Mouse (Mus musculus): ENCODE data around the gene Plekhg4. TPM values are rescaled to one million over a fixed set of nuclear protein-coding genes. Genes with fewer than 3 reads are reported as not detected.

Gene Plekhg4
- total and polyA plus RNA-seq, 2 experiments from 2014 or later, result 0.08 TPM; not detected in 1

DNA sequence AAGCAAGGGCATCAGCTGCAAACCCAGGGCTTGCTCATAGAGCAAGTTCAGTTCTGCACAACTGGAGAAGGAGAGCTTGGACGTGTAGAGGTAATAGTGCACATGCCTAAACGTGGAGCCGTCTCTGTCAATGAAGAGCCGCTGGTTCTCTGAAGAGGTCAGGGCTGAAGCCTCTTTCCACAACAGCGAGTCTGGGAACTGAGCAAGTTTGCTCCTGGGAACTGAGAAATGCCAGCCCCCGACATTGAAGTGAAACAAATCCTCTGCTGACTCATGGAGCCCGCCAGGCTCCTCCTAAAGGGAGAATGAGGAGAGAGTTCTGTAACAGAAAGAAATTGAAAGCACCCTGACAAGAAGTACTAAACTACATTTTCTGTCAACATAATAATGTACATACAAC lies 35.3 kb downstream of the Plekhg4 start:
- TF ChIP-seq CTCF (IDR thresholded peaks at IDR 0.05; ENCODE audit: low read depth), result no peak
- TF ChIP-seq EP300 (IDR thresholded peaks at IDR 0.05; ENCODE audit: low read depth), result no peak
- no peak overlapping the region for H3K4me3 ChIP-seq (ENCODE audit: low read depth, low read length)
- H3K27me3 ChIP-seq (ENCODE audit: control insufficient read depth, insufficient read depth, low read length), result peaks cover 6% of the 10 kb centered on the region
- no peak overlapping the region for H3K4me2 ChIP-seq (ENCODE audit: low read depth, low read length)
- no peaks in the 10 kb centered on the region; the same call in 1 of the 2 replicates for H3K9me3 ChIP-seq (replicated peaks; ENCODE audit: control insufficient read depth, low read length)
- H3K4me1 ChIP-seq (ENCODE audit: control insufficient read depth, insufficient read depth), result peaks cover 2% of the 10 kb centered on the region; the same call in 1 of the 2 replicates
- 48% methylated on average over 7 of the region's 7 CpGs for WGBS
- no peak overlapping the region for H3K9ac ChIP-seq (replicated peaks; ENCODE audit: low read depth, low read length)
- H3K36me3 ChIP-seq (replicated peaks; ENCODE audit: control insufficient read depth, insufficient read depth, low read length), result no peaks in the 10 kb centered on the region
- ATAC-seq (ENCODE audit: insufficient read depth, low read depth) (no peak), DNase-seq (ENCODE audit: low spot score) (no peak)
- no peak overlapping the region for H3K27ac ChIP-seq (ENCODE audit: low read depth)

DNA sequence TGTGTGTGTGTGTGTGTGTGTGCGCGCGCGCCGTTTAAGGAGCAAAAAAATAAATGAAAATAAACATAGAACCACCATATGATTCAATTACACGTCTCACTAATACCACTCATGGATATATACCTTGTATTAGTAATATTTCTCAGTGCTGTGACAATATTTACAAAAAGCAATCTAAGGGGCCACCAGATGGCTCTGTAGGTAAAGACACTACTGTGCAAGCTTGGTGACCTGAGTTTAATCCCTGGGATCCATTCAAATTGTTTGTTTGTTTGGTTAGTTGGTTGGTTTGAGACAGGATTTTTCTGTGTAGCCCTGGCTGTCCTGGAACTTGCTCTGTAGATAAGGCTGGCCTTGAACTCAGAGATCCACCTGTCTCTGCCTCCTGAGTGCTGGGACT lies 36.9 kb downstream of the Plekhg4 start:
- TF ChIP-seq CTCF (IDR thresholded peaks at IDR 0.05; ENCODE audit: low read depth), result no peak
- no peak for TF ChIP-seq EP300 (IDR thresholded peaks at IDR 0.05; ENCODE audit: low read depth)
- DNase-seq (ENCODE audit: low spot score) (no peak), ATAC-seq (ENCODE audit: insufficient read depth, low read depth) (no peak)
- 92% methylated on average over 6 of the region's 6 CpGs for WGBS
- H3K36me3 ChIP-seq (replicated peaks; ENCODE audit: control insufficient read depth, insufficient read depth, low read length), result no peaks in the 10 kb centered on the region
- peaks cover 7% of the 10 kb centered on the region; the same call in 1 of the 2 replicates for H3K4me1 ChIP-seq (ENCODE audit: control insufficient read depth, insufficient read depth)
- H3K9me3 ChIP-seq (replicated peaks; ENCODE audit: control insufficient read depth, low read length), result no peaks in the 10 kb centered on the region; the same call in 1 of the 2 replicates
- no peak overlapping the region for H3K9ac ChIP-seq (replicated peaks; ENCODE audit: low read depth, low read length)
- no peak overlapping the region for H3K27ac ChIP-seq (ENCODE audit: low read depth)
- peaks cover 20% of the 10 kb centered on the region for H3K27me3 ChIP-seq (ENCODE audit: control insufficient read depth, insufficient read depth, low read length)
- H3K4me3 ChIP-seq (ENCODE audit: low read depth, low read length), result no peak overlapping the region
- no peak overlapping the region for H3K4me2 ChIP-seq (ENCODE audit: low read depth, low read length)

DNA sequence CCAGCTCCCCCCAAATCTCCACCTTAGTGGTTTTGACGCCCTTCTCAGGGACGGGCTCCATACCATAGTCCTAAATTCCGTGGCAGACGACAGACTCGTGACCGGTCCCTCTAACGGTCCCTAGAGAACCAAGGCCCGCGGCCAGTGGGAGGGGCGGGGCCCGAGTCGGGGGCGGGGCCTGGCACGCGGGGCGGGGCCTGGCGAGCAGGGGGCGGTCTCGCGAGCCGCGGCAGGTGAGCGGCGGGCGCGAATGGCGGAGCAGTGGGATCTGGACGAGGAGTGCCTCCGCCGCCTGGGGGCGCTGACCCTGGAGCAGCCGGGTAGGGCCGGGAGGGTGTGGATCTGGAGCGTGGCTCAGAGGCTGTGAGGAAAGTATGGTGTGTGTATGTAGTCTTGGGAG lies 40.3 kb downstream of the Plekhg4 start, which contains the start of the genes Kctd19 and Lrrc36:
Kctd19 (minus strand) TSS at position 112 of the 400 bp plus-strand sequence.
Lrrc36 (plus strand) TSS at position 181 of the 400 bp plus-strand sequence.
- H3K9ac ChIP-seq (replicated peaks; ENCODE audit: low read depth, low read length), result no peak within 1 kb of the TSS

DNA sequence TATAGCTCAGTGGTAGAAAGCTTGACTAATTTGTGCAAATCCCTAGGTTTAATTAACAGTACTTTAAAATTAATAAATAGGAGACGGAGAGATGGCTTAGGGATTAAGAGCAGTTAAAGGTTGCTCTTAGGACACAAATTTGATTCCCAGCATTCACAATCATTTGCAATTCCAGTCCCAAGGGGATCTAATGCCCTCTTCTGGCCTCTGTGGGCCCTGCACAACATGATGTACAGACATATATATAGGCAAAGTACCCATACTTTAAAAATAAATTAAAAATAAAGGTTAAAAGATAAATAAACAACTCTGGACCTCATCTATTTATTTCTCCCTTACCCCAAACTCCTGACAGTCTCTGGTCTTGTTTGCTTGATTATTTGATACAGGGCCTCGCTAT lies 45.9 kb downstream of the Plekhg4 start:
- Histone ChIP-seq H3K9ac (replicated peaks; ENCODE audit: low read depth, low read length) (no peak overlapping the region), H3K27me3 (ENCODE audit: control insufficient read depth, insufficient read depth, low read length) (peaks cover 7% of the 10 kb centered on the region), H3K36me3 (replicated peaks; ENCODE audit: control insufficient read depth, insufficient read depth, low read length) (no peaks in the 10 kb centered on the region), H3K4me1 (ENCODE audit: control insufficient read depth, insufficient read depth) (no peaks in the 10 kb centered on the region), H3K9me3 (replicated peaks; ENCODE audit: control insufficient read depth, low read length) (0 out of 2 replicates have a peak, but pooled peaks cover 3% of the 10 kb centered on the region), H3K4me2 (ENCODE audit: low read depth, low read length) (no peak overlapping the region), H3K27ac (ENCODE audit: low read depth) (no peak overlapping the region), H3K4me3 (ENCODE audit: low read depth, low read length) (no peak overlapping the region)
- no peak for ATAC-seq (ENCODE audit: insufficient read depth, low read depth)
- DNase-seq (ENCODE audit: low spot score), result no peak
- TF ChIP-seq CTCF (IDR thresholded peaks at IDR 0.05; ENCODE audit: low read depth) (no peak), EP300 (IDR thresholded peaks at IDR 0.05; ENCODE audit: low read depth) (no peak)
- WGBS, result 78% methylated on average over 2 of the region's 2 CpGs

More for the DNA sequence above, 40.3 kb downstream of the Plekhg4 start, which contains the start of the genes Kctd19 and Lrrc36:
- DNase-seq (ENCODE audit: low spot score) (no peak), ATAC-seq (ENCODE audit: insufficient read depth, low read depth) (peak; percentile 62)
- Histone ChIP-seq H3K9me3 (replicated peaks; ENCODE audit: control insufficient read depth, low read length) (peaks cover 3% of the 10 kb centered on the region; the same call in 1 of the 2 replicates), H3K4me3 (ENCODE audit: low read depth, low read length) (peak within 1 kb of the TSS; percentile 35), H3K27ac (ENCODE audit: low read depth) (no peak within 1 kb of the TSS), H3K36me3 (replicated peaks; ENCODE audit: control insufficient read depth, insufficient read depth, low read length) (no peaks in the 10 kb centered on the region), H3K4me1 (ENCODE audit: control insufficient read depth, insufficient read depth) (peaks cover 7% of the 10 kb centered on the region; the same call in 1 of the 2 replicates), H3K4me2 (ENCODE audit: low read depth, low read length) (peak within 1 kb of the TSS; percentile 56), H3K27me3 (ENCODE audit: control insufficient read depth, insufficient read depth, low read length) (peaks cover 20% of the 10 kb centered on the region)
- TF ChIP-seq EP300 (IDR thresholded peaks at IDR 0.05; ENCODE audit: low read depth), result no peak
- TF ChIP-seq CTCF (IDR thresholded peaks at IDR 0.05; ENCODE audit: low read depth), result no peak
- 3% methylated on average over 34 of the region's 34 CpGs for WGBS

DNA sequence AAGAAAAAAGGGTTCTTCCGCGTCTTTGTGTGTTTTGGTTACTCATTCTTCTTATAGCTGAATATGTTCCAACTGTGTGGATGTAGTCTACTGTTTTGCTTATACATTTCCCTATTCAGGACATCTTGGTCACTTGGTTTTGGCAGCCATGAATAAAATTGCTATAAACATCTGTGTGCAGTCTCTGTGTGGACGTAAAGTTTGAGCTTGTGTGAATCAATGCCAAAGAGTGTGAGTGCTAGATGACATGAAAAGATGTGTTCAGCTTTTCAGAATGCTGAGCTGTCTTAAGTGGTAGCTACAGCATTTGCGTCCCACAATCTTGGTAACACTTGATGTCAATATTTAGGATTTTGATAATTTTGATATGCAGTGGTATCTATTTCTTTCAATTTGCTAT lies 46.7 kb downstream of the Plekhg4 start:
- H3K9me3 ChIP-seq (replicated peaks; ENCODE audit: control insufficient read depth, low read length), result 0 out of 2 replicates have a peak, but pooled peaks cover 3% of the 10 kb centered on the region
- 76% methylated on average over 4 of the region's 4 CpGs for WGBS

DNA sequence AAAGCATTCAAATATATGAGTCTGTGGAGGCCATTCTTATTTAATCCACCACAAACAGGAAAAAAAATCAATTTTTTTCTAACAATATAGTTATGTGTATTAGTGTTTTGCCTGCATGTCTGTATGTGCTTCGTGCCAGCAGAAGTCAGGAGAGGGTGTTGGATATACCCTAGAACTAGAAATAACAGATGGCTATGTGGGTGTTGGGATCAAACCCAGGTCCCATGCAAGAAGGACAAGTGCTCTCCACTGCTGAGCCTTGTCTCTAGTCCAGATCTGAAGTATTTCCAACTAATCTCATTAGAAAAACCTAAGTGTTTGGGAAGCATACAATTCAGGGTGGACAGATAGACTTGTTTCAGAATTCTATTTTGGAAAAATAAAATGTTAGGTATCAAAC lies 48.9 kb downstream of the Plekhg4 start:
- no peaks in the 10 kb centered on the region for H3K4me1 ChIP-seq (ENCODE audit: control insufficient read depth, insufficient read depth)
- TF ChIP-seq EP300 (IDR thresholded peaks at IDR 0.05; ENCODE audit: low read depth) (no peak), CTCF (IDR thresholded peaks at IDR 0.05; ENCODE audit: low read depth) (no peak)
- no peak overlapping the region for H3K4me2 ChIP-seq (ENCODE audit: low read depth, low read length)
- no peak for DNase-seq (ENCODE audit: low spot score)
- H3K4me3 ChIP-seq (ENCODE audit: low read depth, low read length), result no peak overlapping the region
- no peak overlapping the region for H3K27ac ChIP-seq (ENCODE audit: low read depth)
- 0 out of 2 replicates have a peak, but pooled peaks cover 1% of the 10 kb centered on the region for H3K9me3 ChIP-seq (replicated peaks; ENCODE audit: control insufficient read depth, low read length)
- 62% methylated on average over 1 of the region's 1 CpGs for WGBS
- H3K9ac ChIP-seq (replicated peaks; ENCODE audit: low read depth, low read length), result no peak overlapping the region
- no peak for ATAC-seq (ENCODE audit: insufficient read depth, low read depth)
- H3K27me3 ChIP-seq (ENCODE audit: control insufficient read depth, insufficient read depth, low read length), result no peaks in the 10 kb centered on the region
- H3K36me3 ChIP-seq (replicated peaks; ENCODE audit: control insufficient read depth, insufficient read depth, low read length), result no peaks in the 10 kb centered on the region

More for the DNA sequence above, 46.7 kb downstream of the Plekhg4 start:
- no peak overlapping the region for H3K4me2 ChIP-seq (ENCODE audit: low read depth, low read length)
- H3K9ac ChIP-seq (replicated peaks; ENCODE audit: low read depth, low read length), result no peak overlapping the region
- no peak overlapping the region for H3K27ac ChIP-seq (ENCODE audit: low read depth)
- H3K4me3 ChIP-seq (ENCODE audit: low read depth, low read length), result no peak overlapping the region
- ATAC-seq (ENCODE audit: insufficient read depth, low read depth) (no peak), DNase-seq (ENCODE audit: low spot score) (no peak)
- H3K27me3 ChIP-seq (ENCODE audit: control insufficient read depth, insufficient read depth, low read length), result no peaks in the 10 kb centered on the region
- H3K4me1 ChIP-seq (ENCODE audit: control insufficient read depth, insufficient read depth), result no peaks in the 10 kb centered on the region
- no peaks in the 10 kb centered on the region for H3K36me3 ChIP-seq (replicated peaks; ENCODE audit: control insufficient read depth, insufficient read depth, low read length)
- TF ChIP-seq EP300 (IDR thresholded peaks at IDR 0.05; ENCODE audit: low read depth), result no peak
- TF ChIP-seq CTCF (IDR thresholded peaks at IDR 0.05; ENCODE audit: low read depth), result no peak
